Mouse (Mus musculus): ENCODE data around the gene Gm10663.

DNA sequence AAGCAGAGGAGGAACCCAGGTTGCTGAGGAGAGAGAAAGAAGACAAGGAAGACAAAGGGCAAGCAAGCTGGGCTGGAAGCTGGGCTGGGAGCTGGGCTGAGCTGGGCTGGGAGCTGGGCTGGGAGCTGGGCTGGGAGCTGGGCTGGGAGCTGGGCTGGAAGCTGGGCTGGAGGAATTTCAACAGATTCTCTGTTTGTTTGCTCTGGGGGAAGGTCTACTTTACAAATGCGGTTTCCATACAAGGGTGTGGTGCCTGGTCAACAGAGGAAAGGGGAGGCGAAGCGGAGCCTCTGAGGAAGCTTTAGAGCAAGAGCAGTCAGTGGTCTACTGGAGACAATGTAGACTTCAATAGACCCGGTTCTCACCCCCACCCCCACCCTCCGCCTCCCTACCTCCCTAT, 28.3 kb upstream of the Gm10663 start:
- TF ChIP-seq TAL1 (IDR thresholded peaks at IDR 0.05; ENCODE audit: low read length) (no peak), GATA1 (IDR thresholded peaks at IDR 0.05; ENCODE audit: low read length) (no peak)
